ENCODE assay signal across 9 mouse cellular contexts in the genomic region with DNA sequence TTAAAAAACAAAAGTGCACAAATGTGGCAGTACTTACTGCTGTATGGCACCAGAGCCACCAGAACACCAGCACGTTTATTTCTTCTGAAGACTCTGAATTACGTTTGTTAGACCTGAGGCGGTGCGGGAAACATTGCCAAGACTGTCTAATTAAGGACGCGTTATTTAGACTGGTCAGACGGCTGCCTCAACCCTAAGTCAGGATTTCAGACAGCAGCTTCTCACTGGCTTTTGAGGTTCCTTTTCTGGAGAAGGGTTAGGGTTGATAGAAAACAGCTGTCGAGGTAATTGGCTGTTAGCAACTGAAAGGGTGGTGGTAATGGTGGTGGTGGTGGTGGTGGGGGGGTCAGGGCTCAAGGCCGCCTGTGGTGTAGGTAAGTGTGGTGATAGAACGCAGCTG. TPM values are rescaled to one million over a fixed set of nuclear protein-coding genes. Genes with fewer than 3 reads are reported as not detected.
DNase-seq lines count a peak whose midpoint lies in the region; ATAC-seq and TF ChIP-seq lines count a peak whose summit lies in the region.
"Had no signal": no experiment of that assay in that cellular context is flagged by ENCODE, and none has a peak within 500 bp of the region (broad histone marks: within the 10 kb centered on the region; RNA-seq: fewer than 3 reads in every experiment).

No protein-coding gene starts in this region.

- no peak for TF ChIP-seq CTCF in lung, postnatal 0 days (IDR thresholded peaks at IDR 0.05)

- WGBS in lung, postnatal 0 days, result 12% methylated on average over 10 of the region's 10 CpGs
- WGBS in forebrain, embryonic 10.5 days, result 2% methylated on average over 10 of the region's 10 CpGs
- WGBS in limb, embryonic 14.5 days, result 2% methylated on average over 10 of the region's 10 CpGs
- 4% methylated on average over 10 of the region's 10 CpGs for WGBS in stomach, embryonic 15.5 days

- no peaks in the 10 kb centered on the region for H3K36me3 ChIP-seq in lung, postnatal 0 days (ENCODE audit: insufficient read depth, low read length)
- H3K36me3 ChIP-seq in forebrain, embryonic 10.5 days (replicated peaks), result no peaks in the 10 kb centered on the region
- no peaks in the 10 kb centered on the region for H3K36me3 ChIP-seq in limb, embryonic 14.5 days (ENCODE audit: control insufficient read depth, insufficient read depth, low read length)
- no peaks in the 10 kb centered on the region for H3K36me3 ChIP-seq in stomach, embryonic 15.5 days

- peaks cover 9% of the 10 kb centered on the region; the same call in 1 of the 2 replicates for H3K4me1 ChIP-seq in lung, postnatal 0 days (ENCODE audit: insufficient read depth, low read depth, low read length)
- peaks cover 49% of the 10 kb centered on the region for H3K4me1 ChIP-seq in forebrain, embryonic 10.5 days
- H3K4me1 ChIP-seq in limb, embryonic 14.5 days (ENCODE audit: control insufficient read depth, insufficient read depth, low read length), result no peaks in the 10 kb centered on the region
- no peaks in the 10 kb centered on the region for H3K4me1 ChIP-seq in stomach, embryonic 15.5 days

- H3K4me3 ChIP-seq in lung, postnatal 0 days (ENCODE audit: low read depth, low read length), result peak overlapping the region; percentile 11; the same call in 1 of the 2 replicates
- peak overlapping the region; percentile 55 for H3K4me3 ChIP-seq in forebrain, embryonic 10.5 days
- H3K4me3 ChIP-seq in limb, embryonic 14.5 days (replicated peaks; ENCODE audit: low read length), result peak overlapping the region; percentile 23
- peak overlapping the region; percentile 28 for H3K4me3 ChIP-seq in stomach, embryonic 15.5 days (replicated peaks)

- H3K27ac ChIP-seq in lung, postnatal 0 days (ENCODE audit: low read length), result no peak overlapping the region
- no peak overlapping the region for H3K27ac ChIP-seq in forebrain, embryonic 10.5 days
- H3K27ac ChIP-seq in limb, embryonic 14.5 days (replicated peaks; ENCODE audit: low read depth, low read length), result no peak overlapping the region
- no peak overlapping the region for H3K27ac ChIP-seq in stomach, embryonic 15.5 days

- H3K27me3 ChIP-seq in lung, postnatal 0 days (replicated peaks; ENCODE audit: insufficient read depth, low read length), result no peaks in the 10 kb centered on the region
- no peaks in the 10 kb centered on the region for H3K27me3 ChIP-seq in forebrain, embryonic 10.5 days (ENCODE audit: poor library complexity, severe bottlenecking)
- H3K27me3 ChIP-seq in limb, embryonic 14.5 days (ENCODE audit: control insufficient read depth, insufficient read depth, low read length), result no peaks in the 10 kb centered on the region
- H3K27me3 ChIP-seq in stomach, embryonic 15.5 days (replicated peaks), result no peaks in the 10 kb centered on the region

- TF ChIP-seq EP300 in lung, postnatal 0 days (IDR thresholded peaks at IDR 0.05), result no peak

- H3K9ac ChIP-seq in lung, postnatal 0 days (replicated peaks; ENCODE audit: low read depth), result no peak overlapping the region
- H3K9ac ChIP-seq in limb, embryonic 14.5 days (ENCODE audit: low read depth, low read length, severe bottlenecking), result no peak overlapping the region
- no peak overlapping the region for H3K9ac ChIP-seq in stomach, embryonic 15.5 days

- peak; percentile 16; the same call in 1 of the 2 replicates for ATAC-seq in lung, postnatal 0 days
- peak; percentile 48; the same call in 1 of the 2 replicates for ATAC-seq in limb, embryonic 14.5 days (ENCODE audit: low FRiP score, low read depth)
- ATAC-seq in stomach, embryonic 15.5 days (ENCODE audit: insufficient read depth, low FRiP score, low read depth), result no peak

- TF ChIP-seq POLR2A in limb, embryonic 14.5 days (IDR thresholded peaks at IDR 0.05; ENCODE audit: borderline replicate concordance, extremely low read depth, insufficient read depth, insufficient read length), result no peak

- DNase-seq in lung, postnatal 0 days (ENCODE audit: low spot score), result peak; percentile 43
- no peak for DNase-seq in lung, postnatal 36 days
- DNase-seq in forebrain, embryonic 10.5 days (ENCODE audit: extremely low spot score, low spot score), result no peak
- DNase-seq in limb, embryonic 14.5 days (ENCODE audit: low spot score), result peak; percentile 29
- no peak for DNase-seq in ovary, postnatal 10 days (ENCODE audit: low spot score)
- no peak for DNase-seq in kidney, adult 9 months
- no peak for DNase-seq in retina, postnatal 1 day
- DNase-seq: kidney, adult 11 months had no signal

- peak overlapping the region; percentile 36 for H3K4me2 ChIP-seq in lung, postnatal 0 days (replicated peaks; ENCODE audit: low read depth, low read length)
- peak overlapping the region; percentile 39 for H3K4me2 ChIP-seq in limb, embryonic 14.5 days (replicated peaks; ENCODE audit: low read depth, low read length, severe bottlenecking)
- H3K4me2 ChIP-seq in stomach, embryonic 15.5 days, result peak overlapping the region; percentile 55

- no peaks in the 10 kb centered on the region for H3K9me3 ChIP-seq in lung, postnatal 0 days (ENCODE audit: low read length)
- H3K9me3 ChIP-seq in forebrain, embryonic 10.5 days, result no peaks in the 10 kb centered on the region
- no peaks in the 10 kb centered on the region for H3K9me3 ChIP-seq in limb, embryonic 14.5 days (ENCODE audit: control insufficient read depth, low read length)
- no peaks in the 10 kb centered on the region for H3K9me3 ChIP-seq in stomach, embryonic 15.5 days

RNA-seq across cellular contexts. Expression of a gene that starts 10.0 kb away (rescaled TPM):
- 0.06 and 0.07 TPM in 2 replicates for polyA plus RNA-seq in lung, postnatal 0 days (2015; fragmentation: Nextera tagmentation; extraction: Ambion mirVana)
- 0.52 and 0.54 TPM in 2 replicates for polyA plus RNA-seq in forebrain, embryonic 10.5 days (2016; fragmentation: Nextera tagmentation; extraction: Ambion mirVana)
- 0.62 and 0.79 TPM in 2 replicates for polyA plus RNA-seq in limb, embryonic 14.5 days (2012; rRNA removed)
- polyA plus RNA-seq in limb, embryonic 14.5 days (2014; fragmentation: Nextera tagmentation; extraction: Ambion mirVana), result 0.89 and 1.2 TPM in 2 replicates
- 0.08 and 0.15 TPM in 2 replicates for polyA plus RNA-seq in stomach, embryonic 15.5 days (2015; fragmentation: Nextera tagmentation; extraction: Ambion mirVana)

RNA-seq across cellular contexts. Expression of a gene that starts 32.2 kb away (rescaled TPM):
- polyA plus RNA-seq in lung, postnatal 0 days (2015; fragmentation: Nextera tagmentation; extraction: Ambion mirVana), result 5.5 and 7.0 TPM in 2 replicates
- 3.8 and 4.0 TPM in 2 replicates for polyA plus RNA-seq in forebrain, embryonic 10.5 days (2016; fragmentation: Nextera tagmentation; extraction: Ambion mirVana)
- 18.2 and 19.2 TPM in 2 replicates for polyA plus RNA-seq in limb, embryonic 14.5 days (2012; rRNA removed)
- 5.5 and 8.1 TPM in 2 replicates for polyA plus RNA-seq in limb, embryonic 14.5 days (2014; fragmentation: Nextera tagmentation; extraction: Ambion mirVana)
- 6.1 and 7.3 TPM in 2 replicates for polyA plus RNA-seq in stomach, embryonic 15.5 days (2015; fragmentation: Nextera tagmentation; extraction: Ambion mirVana)

RNA-seq across cellular contexts. Expression of a gene that starts 33.0 kb away (rescaled TPM):
- 0.14 and 0.21 TPM in 2 replicates for polyA plus RNA-seq in lung, postnatal 0 days (2015; fragmentation: Nextera tagmentation; extraction: Ambion mirVana)
- polyA plus RNA-seq in forebrain, embryonic 10.5 days (2016; fragmentation: Nextera tagmentation; extraction: Ambion mirVana), result 0.09 TPM in 1 of 2 replicates, not detected in the other
- 0.31 and 0.32 TPM in 2 replicates for polyA plus RNA-seq in limb, embryonic 14.5 days (2012; rRNA removed)
- polyA plus RNA-seq in limb, embryonic 14.5 days (2014; fragmentation: Nextera tagmentation; extraction: Ambion mirVana), result not detected in 2 replicates
- 0.09 and 0.22 TPM in 2 replicates for polyA plus RNA-seq in stomach, embryonic 15.5 days (2015; fragmentation: Nextera tagmentation; extraction: Ambion mirVana)

RNA-seq across cellular contexts. Expression of a gene that starts 35.1 kb away (rescaled TPM):
- 1.3 and 1.7 TPM in 2 replicates for polyA plus RNA-seq in lung, postnatal 0 days (2015; fragmentation: Nextera tagmentation; extraction: Ambion mirVana)
- polyA plus RNA-seq in forebrain, embryonic 10.5 days (2016; fragmentation: Nextera tagmentation; extraction: Ambion mirVana), result 6.7 and 9.5 TPM in 2 replicates
- 557 and 662 TPM in 2 replicates for polyA plus RNA-seq in limb, embryonic 14.5 days (2012; rRNA removed)
- polyA plus RNA-seq in limb, embryonic 14.5 days (2014; fragmentation: Nextera tagmentation; extraction: Ambion mirVana), result 9.1 and 11.0 TPM in 2 replicates
- polyA plus RNA-seq in stomach, embryonic 15.5 days (2015; fragmentation: Nextera tagmentation; extraction: Ambion mirVana), result 4.1 and 13.0 TPM in 2 replicates

RNA-seq across cellular contexts. Expression of a gene that starts 36.6 kb away (rescaled TPM):
- polyA plus RNA-seq in lung, postnatal 0 days (2015; fragmentation: Nextera tagmentation; extraction: Ambion mirVana), result 0.30 and 0.80 TPM in 2 replicates
- polyA plus RNA-seq in forebrain, embryonic 10.5 days (2016; fragmentation: Nextera tagmentation; extraction: Ambion mirVana), result 6.3 and 8.1 TPM in 2 replicates
- 32.6 and 62.7 TPM in 2 replicates for polyA plus RNA-seq in limb, embryonic 14.5 days (2012; rRNA removed)
- polyA plus RNA-seq in limb, embryonic 14.5 days (2014; fragmentation: Nextera tagmentation; extraction: Ambion mirVana), result 4.1 and 6.7 TPM in 2 replicates
- polyA plus RNA-seq in stomach, embryonic 15.5 days (2015; fragmentation: Nextera tagmentation; extraction: Ambion mirVana), result 6.5 and 7.3 TPM in 2 replicates

Comparison
In these comparisons a context has a peak if more than half of its experiments do, and no peak if none do; other contexts are left out.
1. DNase-seq: peak in lung, postnatal 0 days (single experiment) and limb, embryonic 14.5 days (single experiment); none in lung, postnatal 36 days (single experiment), forebrain, embryonic 10.5 days (single experiment), ovary, postnatal 10 days (single experiment), kidney, adult 9 months (single experiment) and retina, postnatal 1 day (single experiment).
2. Peak in every context shown above with its lines, with median percentiles within 50 percentile points of each other: H3K4me2 ChIP-seq and H3K4me3 ChIP-seq.